Mouse (Mus musculus): ENCODE measurements at regions not wholly inside any gene's neighbourhood (a gene's known extent, or its start where the extent isn't known, plus 50 kb on each side); places are given as distances from the start of the nearest gene placed in this dataset.

DNA sequence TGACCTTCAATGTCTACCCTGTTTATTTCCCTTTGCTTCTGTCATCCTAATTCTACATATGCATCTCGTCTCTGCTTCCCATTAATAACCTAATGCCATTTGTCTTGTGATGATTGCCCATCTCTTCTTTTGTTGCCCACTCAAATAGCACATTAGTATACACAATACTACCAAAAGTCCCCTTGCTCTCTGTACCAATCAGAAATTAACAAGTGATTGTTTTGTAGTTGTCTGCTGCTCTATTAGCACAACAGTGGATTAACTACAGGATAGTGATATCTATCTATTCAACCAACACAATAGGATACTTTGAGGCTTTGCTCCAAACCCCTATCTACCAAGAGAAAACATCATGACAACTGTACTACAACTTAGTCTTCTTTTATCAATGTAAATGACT, 70.4 kb downstream of the Etaa1 start:
- DNase-seq (ENCODE audit: low spot score in 2 of 2), result no peak
